Mouse (Mus musculus) c-Kit-positive CD71-negative TER-119-negative erythroid progenitor cells, embryonic 14.5 days (primary cell): ENCODE results near the gene Zfp383.
"Not testable (repeated sequence)": the region's sequence is repeated elsewhere in the genome, so short reads cannot be mapped to it uniquely, and the experiment has no call there.

ENCODE experiments used
- DNase-seq: peaks from one replicate; pipeline ENCODE4 v3.0.0-alpha.2; 2013; ENCODE audit warnings: low read depth

Gene Zfp383

GRCm38 (mm10) chr7:29908130-29908950 is at the start of gene Zfp383:
Gene Zfp383 (plus strand): TSS chr7:29908223.
- DNase-seq, result peak; percentile 73

- peak; percentile 76 for DNase-seq
These were observed 48.2 kb upstream of the Zfp383 start, which contains the start of gene Zfp420 for GRCm38 (mm10) chr7:29859532-29860517. Gene Zfp420 (plus strand): TSS chr7:29859979.

DNA sequence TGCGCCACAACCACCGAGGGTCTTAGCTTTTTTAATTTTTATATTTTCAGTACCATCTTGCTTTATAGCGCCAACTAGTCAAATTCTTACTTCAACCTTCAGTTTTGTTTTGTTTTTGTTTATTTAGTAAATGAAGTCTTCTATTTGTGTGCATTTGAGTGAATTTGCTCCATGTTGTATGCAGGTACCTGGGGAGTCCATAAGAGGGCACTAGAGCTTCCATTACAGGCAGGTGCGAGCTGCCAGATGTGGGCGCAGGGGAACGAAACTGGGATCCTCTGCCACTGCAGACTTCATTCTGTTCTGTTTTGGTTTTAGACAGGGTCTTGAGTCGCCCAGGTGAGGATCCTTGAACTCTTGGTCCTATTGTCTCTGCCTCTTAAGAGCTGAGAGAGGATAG is 46.4 kb upstream of the Zfp383 start:
- DNase-seq, result no peak

- no peak for DNase-seq
These were observed 33.8 kb upstream of the Zfp383 start for GRCm38 (mm10) chr7:29874256-29874655.

DNA sequence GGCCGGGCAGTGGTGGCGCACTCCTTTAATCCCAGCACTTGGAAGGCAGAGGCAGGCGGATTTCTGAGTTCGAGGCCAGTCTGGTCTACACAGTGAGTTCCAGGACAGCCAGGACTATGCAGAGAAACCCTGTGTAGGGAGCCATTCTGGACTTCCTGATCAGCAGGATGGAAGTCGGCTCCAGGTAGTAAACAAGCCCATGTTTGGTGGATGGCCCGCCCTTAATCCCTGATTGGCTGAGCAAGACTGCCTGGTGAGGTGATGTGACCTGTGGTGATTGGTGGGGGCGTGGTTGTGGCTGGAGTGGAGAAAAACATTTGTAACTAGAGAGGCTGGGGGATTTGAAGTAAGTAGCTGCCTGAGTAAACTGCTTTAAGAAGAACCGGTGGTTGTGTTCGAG is 30.5 kb upstream of the Zfp383 start:
- DNase-seq, result not testable (repeated sequence)

DNA sequence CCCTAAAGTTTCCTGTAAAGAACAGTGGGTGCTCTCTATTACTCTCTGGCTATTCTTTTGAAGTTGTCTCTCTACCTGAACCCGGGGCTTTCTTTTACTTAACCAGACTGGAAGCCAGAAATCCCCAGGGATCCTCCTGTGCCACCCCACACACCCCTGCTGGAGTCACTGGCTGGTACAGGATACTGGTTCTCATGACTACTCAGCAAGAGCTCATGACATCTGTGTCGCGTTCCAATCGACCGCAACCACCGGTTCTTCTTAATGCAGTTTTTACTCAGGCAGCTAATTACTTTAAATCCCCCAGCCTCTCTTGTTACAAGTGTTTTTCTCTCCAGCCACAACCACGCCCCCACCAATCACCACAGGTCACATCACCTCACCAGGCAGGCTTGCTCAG is 28.0 kb upstream of the Zfp383 start:
- DNase-seq, result no peak

- no peak for DNase-seq
These were observed 27.1 kb upstream of the Zfp383 start for GRCm38 (mm10) chr7:29880916-29881315.

DNA sequence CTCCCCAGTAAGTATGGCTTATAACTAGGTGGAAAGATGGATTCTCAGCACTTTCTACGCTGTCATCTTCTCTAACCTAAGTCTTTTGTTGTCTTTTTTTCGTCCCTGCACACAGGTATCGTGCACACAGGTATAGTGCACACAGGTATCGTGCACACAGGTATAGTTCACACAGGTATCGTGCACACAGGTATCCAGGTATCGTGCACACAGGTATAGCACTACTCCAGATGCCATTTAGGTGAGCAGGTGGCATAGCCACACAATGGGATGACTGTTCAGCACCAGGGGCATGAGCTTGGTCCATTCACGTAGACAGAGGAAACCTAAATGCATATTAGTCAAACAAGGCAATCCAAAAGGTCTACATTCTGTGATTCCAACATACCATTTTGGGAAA is 17.5 kb upstream of the Zfp383 start:
- no peak for DNase-seq

- no peak for DNase-seq
These were observed 15.3 kb upstream of the Zfp383 start for GRCm38 (mm10) chr7:29892756-29893155.

DNA sequence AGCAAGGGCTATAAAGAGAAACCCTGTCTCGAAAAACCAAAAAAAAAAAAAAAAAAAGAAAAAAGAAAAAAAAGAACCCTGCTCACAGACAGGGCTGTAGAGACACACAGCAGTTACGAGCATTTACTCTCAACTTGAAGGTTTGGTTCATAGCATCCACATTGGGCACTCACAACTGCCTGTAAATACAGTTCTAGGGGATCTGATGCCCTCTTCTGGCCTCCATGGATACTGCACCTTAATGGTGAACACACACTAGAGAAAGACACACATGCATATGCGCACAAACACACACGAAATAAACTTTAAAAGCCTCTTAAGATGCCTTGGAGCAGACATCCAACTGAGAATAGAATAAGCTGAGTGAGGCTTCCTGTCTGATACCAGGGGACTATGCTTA is 9.7 kb upstream of the Zfp383 start:
- no peak for DNase-seq

DNA sequence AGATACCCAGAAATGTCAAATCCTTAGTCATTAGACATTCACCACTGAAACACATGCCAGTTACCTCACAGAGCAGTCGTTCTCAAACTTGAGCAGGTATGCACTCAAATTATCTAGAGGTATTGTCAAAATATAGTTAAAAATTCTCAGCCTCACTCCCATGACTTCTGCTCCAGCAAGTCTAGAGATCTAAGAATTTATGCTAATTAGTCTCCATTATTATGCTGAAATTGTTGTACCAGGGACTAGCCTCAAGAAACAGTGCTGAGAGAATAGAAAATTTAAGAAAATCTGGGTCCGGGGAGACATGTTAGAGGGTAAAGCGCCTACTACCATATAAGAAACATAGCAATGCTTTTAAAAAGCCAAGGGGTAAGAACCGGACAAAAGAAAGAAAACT is 3.9 kb upstream of the Zfp383 start:
- DNase-seq, result no peak

- DNase-seq, result peak; percentile 49
These were observed 1.9 kb upstream of the Zfp383 start, which contains the start of gene Zfp27 for GRCm38 (mm10) chr7:29905966-29906681. Gene Zfp27 (minus strand): TSS chr7:29906572.

- DNase-seq, result peak; percentile 7
These were observed 1.4 kb upstream of the Zfp383 start for GRCm38 (mm10) chr7:29906682-29907058.

DNA sequence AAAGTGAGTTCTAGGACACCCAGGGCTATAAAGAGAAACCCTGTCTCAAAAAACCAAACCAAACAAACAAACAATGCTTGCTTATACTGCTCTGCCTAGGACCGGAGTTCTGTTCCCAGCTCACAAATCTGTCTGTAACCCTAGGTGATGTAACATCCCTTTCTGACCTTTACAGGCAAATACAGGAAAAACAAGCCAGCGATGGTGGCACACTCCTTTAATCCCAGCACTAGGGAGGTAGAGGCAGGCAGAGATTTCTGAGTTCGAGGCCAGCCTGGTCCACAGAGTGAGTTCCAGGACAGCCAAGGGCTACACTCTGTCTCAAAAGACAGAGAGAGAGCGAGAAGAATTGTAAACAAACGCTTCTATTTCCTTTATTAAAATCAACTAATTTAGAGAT is 817 bp upstream of the Zfp383 start:
- DNase-seq, result no peak

DNA sequence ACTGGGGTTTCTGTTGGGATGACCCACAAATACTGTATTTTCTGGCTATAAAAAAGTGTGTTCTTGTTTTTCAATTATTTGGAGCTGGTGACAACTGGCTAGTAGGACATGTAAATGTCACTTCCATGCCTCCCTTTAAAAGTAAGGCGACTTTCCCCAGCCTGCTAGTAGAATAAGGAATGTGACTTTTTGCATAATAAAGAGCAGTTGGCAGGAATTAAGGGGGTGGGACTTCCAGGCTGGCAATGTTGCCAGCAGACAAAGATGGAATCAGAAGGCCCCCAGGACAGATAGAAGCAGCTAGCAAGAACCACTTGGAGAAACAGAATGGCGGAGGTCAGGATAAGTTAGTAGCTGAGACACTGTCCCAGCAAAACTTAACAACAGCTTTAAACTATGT is 2.2 kb downstream of the Zfp383 start:
- no peak for DNase-seq

DNA sequence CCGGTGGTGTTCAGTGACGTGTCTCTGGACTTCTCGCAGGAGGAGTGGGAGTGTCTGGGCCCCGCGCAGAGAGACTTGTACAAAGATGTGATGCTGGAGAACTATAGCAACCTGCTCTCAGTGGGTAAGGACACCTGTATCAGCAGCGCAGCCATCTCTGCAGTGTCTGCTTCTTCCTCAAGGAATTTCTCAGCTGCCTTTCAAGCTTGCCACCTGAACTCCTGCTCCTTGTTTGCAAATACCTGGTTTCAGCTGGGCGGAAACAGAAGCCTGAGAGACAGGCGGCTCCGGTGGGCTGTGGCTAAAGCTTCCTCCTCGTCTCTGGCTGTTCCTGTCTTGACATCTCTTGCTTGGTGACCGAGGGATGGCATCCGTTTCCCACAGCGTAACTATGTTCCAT is 4.1 kb downstream of the Zfp383 start:
- DNase-seq, result no peak

- DNase-seq, result no peak
These were observed 9.5 kb downstream of the Zfp383 start for GRCm38 (mm10) chr7:29917371-29918061.

DNA sequence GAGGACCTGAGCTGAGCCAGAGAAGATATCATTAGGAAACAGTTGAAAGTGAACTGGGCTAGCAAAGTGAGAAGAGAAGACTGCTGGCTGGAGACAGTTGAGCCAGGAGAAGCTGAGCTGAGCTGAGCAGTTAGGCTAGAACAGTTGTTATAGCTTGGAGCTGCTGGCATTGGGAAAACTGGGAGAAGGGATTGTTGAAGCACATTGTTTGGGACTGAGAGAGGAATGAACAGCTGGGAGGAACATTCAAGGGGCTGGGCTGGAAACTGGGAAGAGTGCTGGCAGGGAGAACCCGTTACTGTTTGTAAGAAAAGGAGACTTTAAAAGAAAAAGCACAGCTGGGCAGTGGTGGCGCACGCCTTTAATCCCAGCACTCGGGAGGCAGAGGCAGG is 10.0 kb downstream of the Zfp383 start:
- no peak for DNase-seq

DNA sequence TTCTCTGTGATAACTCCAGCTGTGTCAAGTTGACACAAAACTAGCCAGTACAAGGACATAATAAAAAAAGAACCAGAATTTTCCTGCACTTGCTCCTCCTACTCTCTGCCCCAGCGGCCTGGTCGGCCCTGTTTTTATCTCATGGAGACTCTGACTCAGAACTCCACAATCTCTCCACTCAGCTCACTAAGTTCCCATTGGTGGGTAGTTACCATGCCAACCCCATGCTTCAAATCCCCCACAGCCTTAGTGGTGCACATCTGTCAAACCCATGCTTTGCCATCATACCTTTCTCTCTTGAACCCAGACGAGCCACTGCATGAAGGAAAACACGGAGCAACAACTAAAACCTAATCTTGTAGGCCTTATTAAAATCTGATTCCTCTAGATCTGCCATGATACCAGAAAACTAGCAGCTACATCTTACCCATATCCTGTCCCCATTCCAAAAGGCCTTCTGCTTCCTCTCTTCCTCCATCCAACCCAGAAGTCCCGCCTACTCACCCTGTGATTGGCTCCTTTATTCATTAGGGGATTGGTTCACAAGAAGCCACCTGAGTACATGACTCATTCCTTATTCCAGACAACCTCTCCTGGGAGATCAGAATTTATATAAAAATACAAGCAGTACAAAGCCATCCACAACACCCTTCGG is 13.5 kb downstream of the Zfp383 start:
- no peak for DNase-seq

GRCm38 (mm10) chr7:29922780-29923179 is 14.8 kb downstream of the Zfp383 start:
- DNase-seq, result no peak

- no peak for DNase-seq
These were observed 30.8 kb downstream of the Zfp383 start for GRCm38 (mm10) chr7:29938856-29939255.
